In the genomic region with DNA sequence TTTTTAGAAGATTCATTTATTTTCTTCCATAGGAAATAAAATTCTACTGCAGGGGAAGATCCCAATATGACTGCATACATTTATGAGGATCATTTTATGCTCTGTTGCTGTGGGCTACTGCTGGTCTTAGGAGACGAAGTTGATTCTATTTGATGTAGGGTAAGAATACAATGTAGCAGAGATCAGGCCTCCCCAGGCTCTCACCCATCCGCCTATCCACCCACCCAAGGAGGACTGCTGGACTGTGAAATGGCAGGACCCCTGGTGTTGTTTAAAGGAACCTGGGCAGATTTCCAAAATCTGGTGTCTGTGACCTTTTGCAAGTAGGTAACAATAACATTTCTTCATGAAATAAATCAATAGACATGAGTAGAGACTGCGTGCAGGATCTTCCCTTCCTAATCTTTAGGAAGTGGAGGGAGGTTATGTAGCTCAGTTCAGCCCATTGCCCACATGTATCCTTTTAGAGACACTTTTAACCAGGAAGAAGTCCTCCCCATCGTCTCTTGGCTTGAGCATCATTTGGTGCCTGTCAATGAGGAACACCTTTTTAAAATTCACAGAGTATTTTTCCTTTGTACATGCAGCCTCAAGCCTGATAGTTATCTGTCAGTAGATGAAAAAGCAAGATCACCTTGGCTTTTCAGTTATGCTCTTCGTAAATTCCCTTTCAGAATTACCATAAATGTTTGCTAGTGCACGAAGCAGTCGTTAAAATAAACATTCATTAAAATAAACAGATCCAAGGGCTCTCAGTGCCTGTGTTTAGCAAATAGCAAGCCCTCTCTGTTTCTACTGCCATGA, we compare ENCODE assay signal across 13 mouse cellular contexts.
DNase-seq lines count a peak whose midpoint lies in the region; ATAC-seq and TF ChIP-seq lines count a peak whose summit lies in the region.
"Had no signal": no experiment of that assay in that cellular context is flagged by ENCODE, and none has a peak within 500 bp of the region (broad histone marks: within the 10 kb centered on the region; RNA-seq: fewer than 3 reads in every experiment).

No protein-coding gene starts in this region.

- no peak overlapping the region for H3K4me3 ChIP-seq in lung, embryonic 15.5 days
- no peak overlapping the region for H3K4me3 ChIP-seq in hindbrain, embryonic 11.5 days (ENCODE audit: low read depth, low read length)
- H3K4me3 ChIP-seq in limb, embryonic 14.5 days (replicated peaks; ENCODE audit: low read length), result no peak overlapping the region
- H3K4me3 ChIP-seq in stomach, embryonic 15.5 days (replicated peaks), result no peak overlapping the region

- no peak overlapping the region for H3K9ac ChIP-seq in lung, embryonic 15.5 days
- H3K9ac ChIP-seq in hindbrain, embryonic 11.5 days (ENCODE audit: low read depth, low read length), result no peak overlapping the region
- no peak overlapping the region for H3K9ac ChIP-seq in limb, embryonic 14.5 days (ENCODE audit: low read depth, low read length, severe bottlenecking)
- H3K9ac ChIP-seq in stomach, embryonic 15.5 days, result no peak overlapping the region

- DNase-seq in lung, adult 18-20 months, result no peak
- peak; percentile 35 for DNase-seq in hindbrain, embryonic 11.5 days (ENCODE audit: low spot score)
- DNase-seq in limb, embryonic 14.5 days (ENCODE audit: low spot score), result no peak
- no peak for DNase-seq in urinary bladder, postnatal 36 days (ENCODE audit: low spot score in 2 of 2)
- DNase-seq in thymus, postnatal 14 days, result no peak
- no peak for DNase-seq in urinary bladder, postnatal 10 days (ENCODE audit: low spot score)
- DNase-seq: gastrocnemius, postnatal 14 days; heart, postnatal 36 days; right cerebral cortex, postnatal 14 days; thymus, adult 18-20 months had no signal

- no peaks in the 10 kb centered on the region for H3K36me3 ChIP-seq in lung, embryonic 15.5 days
- H3K36me3 ChIP-seq in hindbrain, embryonic 11.5 days (ENCODE audit: control insufficient read depth, insufficient read depth, low read length), result no peaks in the 10 kb centered on the region
- H3K36me3 ChIP-seq in limb, embryonic 14.5 days (ENCODE audit: control insufficient read depth, insufficient read depth, low read length), result no peaks in the 10 kb centered on the region
- no peaks in the 10 kb centered on the region for H3K36me3 ChIP-seq in stomach, embryonic 15.5 days

- no peak for ATAC-seq in lung, embryonic 15.5 days (ENCODE audit: borderline replicate concordance, extremely low read depth, low FRiP score, low TSS enrichment)
- no peak for ATAC-seq in hindbrain, embryonic 11.5 days (ENCODE audit: low FRiP score)
- ATAC-seq in limb, embryonic 14.5 days (ENCODE audit: low FRiP score, low read depth), result no peak
- ATAC-seq in stomach, embryonic 15.5 days (ENCODE audit: insufficient read depth, low FRiP score, low read depth), result no peak

- peak overlapping the region; percentile 78 for H3K27ac ChIP-seq in lung, embryonic 15.5 days
- peak overlapping the region; percentile 85 for H3K27ac ChIP-seq in hindbrain, embryonic 11.5 days (ENCODE audit: low read depth, low read length)
- H3K27ac ChIP-seq in limb, embryonic 14.5 days (replicated peaks; ENCODE audit: low read depth, low read length), result 0 out of 2 replicates have a peak overlapping the region, but pooled peaks have one; percentile 5
- peak overlapping the region; percentile 82 for H3K27ac ChIP-seq in stomach, embryonic 15.5 days

- H3K4me2 ChIP-seq in lung, embryonic 15.5 days, result no peak overlapping the region; the same call in 1 of the 2 replicates
- no peak overlapping the region for H3K4me2 ChIP-seq in hindbrain, embryonic 11.5 days (replicated peaks; ENCODE audit: low read depth, low read length)
- no peak overlapping the region for H3K4me2 ChIP-seq in limb, embryonic 14.5 days (replicated peaks; ENCODE audit: low read depth, low read length, severe bottlenecking)
- peak overlapping the region; percentile 16; the same call in 1 of the 2 replicates for H3K4me2 ChIP-seq in stomach, embryonic 15.5 days

- H3K4me1 ChIP-seq in lung, embryonic 15.5 days, result peaks cover 47% of the 10 kb centered on the region
- H3K4me1 ChIP-seq in hindbrain, embryonic 11.5 days (replicated peaks; ENCODE audit: control insufficient read depth, insufficient read depth, low read length), result no peaks in the 10 kb centered on the region; the same call in 1 of the 2 replicates
- peaks cover 22% of the 10 kb centered on the region for H3K4me1 ChIP-seq in limb, embryonic 14.5 days (ENCODE audit: control insufficient read depth, insufficient read depth, low read length)
- peaks cover 2% of the 10 kb centered on the region; the same call in 1 of the 2 replicates for H3K4me1 ChIP-seq in stomach, embryonic 15.5 days

- H3K27me3 ChIP-seq in lung, embryonic 15.5 days, result no peaks in the 10 kb centered on the region
- H3K27me3 ChIP-seq in hindbrain, embryonic 11.5 days (ENCODE audit: control insufficient read depth, insufficient read depth, low read length), result no peaks in the 10 kb centered on the region
- H3K27me3 ChIP-seq in limb, embryonic 14.5 days (ENCODE audit: control insufficient read depth, insufficient read depth, low read length), result no peaks in the 10 kb centered on the region
- H3K27me3 ChIP-seq in stomach, embryonic 15.5 days (replicated peaks), result no peaks in the 10 kb centered on the region
- H3K27me3 ChIP-seq: CH12.LX had no signal

- no peaks in the 10 kb centered on the region for H3K9me3 ChIP-seq in lung, embryonic 15.5 days
- no peaks in the 10 kb centered on the region for H3K9me3 ChIP-seq in hindbrain, embryonic 11.5 days (ENCODE audit: control insufficient read depth, low read length)
- H3K9me3 ChIP-seq in limb, embryonic 14.5 days (ENCODE audit: control insufficient read depth, low read length), result no peaks in the 10 kb centered on the region
- no peaks in the 10 kb centered on the region for H3K9me3 ChIP-seq in stomach, embryonic 15.5 days

- no peak for TF ChIP-seq POLR2A in limb, embryonic 14.5 days (IDR thresholded peaks at IDR 0.05; ENCODE audit: borderline replicate concordance, extremely low read depth, insufficient read depth, insufficient read length)

- WGBS in lung, embryonic 15.5 days, result 21% methylated on average over 7 of the region's 7 CpGs
- WGBS in hindbrain, embryonic 11.5 days, result 28% methylated on average over 7 of the region's 7 CpGs
- 38% methylated on average over 7 of the region's 7 CpGs for WGBS in limb, embryonic 14.5 days
- WGBS in stomach, embryonic 15.5 days, result 26% methylated on average over 7 of the region's 7 CpGs

Comparison
In these comparisons a context has a peak if more than half of its experiments do, and no peak if none do; other contexts are left out.
1. H3K27ac ChIP-seq: peak in every context shown above with its lines; median percentile 85 in hindbrain, embryonic 11.5 days; 82 in stomach, embryonic 15.5 days; 78 in lung, embryonic 15.5 days; 5 in limb, embryonic 14.5 days.